Mouse (Mus musculus): ENCODE measurements around the gene Vsig2. TPM values are rescaled to one million over a fixed set of nuclear protein-coding genes. Genes with fewer than 3 reads are reported as not detected.

The Vsig2 gene
- 10.8 TPM for polyA plus RNA-seq (2015; fragmentation: Illumina TruSeq; extraction: RNeasy Lipid Tissue Mini Kit (QIAGEN cat#74804); ENCODE audit: insufficient read depth, low read depth, low replicate concordance)

GRCm38 (mm10) chr9:37539170-37540025 lies at the start of gene Vsig2:
Gene Vsig2 (plus strand): TSS chr9:37539255.

GRCm38 (mm10) chr9:37527396-37528224 lies 11.4 kb upstream of the Vsig2 start, which contains the start of gene Esam:
Gene Esam (plus strand): TSS chr9:37528078.

GRCm38 (mm10) chr9:37552536-37553293 lies 13.7 kb downstream of the Vsig2 start, which contains the start of gene Nrgn:
Gene Nrgn (minus strand): TSS chr9:37552904.

DNA sequence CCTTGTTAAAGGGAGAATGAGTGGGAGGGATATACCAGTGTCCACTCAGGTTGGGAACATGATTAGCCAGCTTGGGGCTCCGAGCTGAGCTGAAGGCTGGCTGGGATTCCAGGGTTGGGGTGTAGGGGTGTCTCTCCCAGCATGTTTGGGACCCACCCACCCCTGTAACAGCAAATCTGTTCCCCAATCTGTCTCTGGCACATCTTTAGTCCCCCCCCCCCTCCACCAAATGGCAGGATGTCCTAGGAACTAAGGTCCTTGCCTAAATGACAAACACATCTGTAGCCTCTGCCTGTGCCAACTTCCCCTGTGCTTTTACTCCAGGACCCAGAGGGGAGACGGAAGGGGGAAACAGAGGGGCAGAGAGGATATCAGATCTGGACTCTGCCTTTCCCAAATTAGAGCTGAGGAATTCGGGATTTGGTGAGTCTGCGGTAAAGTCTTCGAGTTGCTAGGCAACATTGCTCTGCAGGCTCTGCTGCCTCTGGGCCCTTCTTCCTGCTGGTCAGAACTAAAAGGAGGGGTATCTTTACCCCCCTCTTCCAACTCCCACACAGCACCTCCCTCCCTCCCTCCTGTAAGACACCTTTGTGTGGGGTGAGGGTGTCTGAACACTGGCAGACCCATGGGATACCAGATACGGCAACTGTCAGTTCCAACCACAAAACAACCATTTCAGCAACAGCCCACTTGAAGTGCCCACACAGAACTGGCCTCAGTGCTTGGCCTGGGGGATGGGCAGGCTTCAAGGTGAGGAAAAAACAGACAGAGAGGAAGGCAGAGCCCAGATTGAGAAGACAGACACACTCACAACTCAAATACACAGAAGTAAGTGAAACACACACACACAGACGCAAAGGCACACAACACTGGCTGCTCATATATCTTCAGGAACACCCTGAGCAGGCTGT lies 16.0 kb downstream of the Vsig2 start, which contains the start of gene Siae:
Gene Siae, plus strand, starts transcription at position 861 of the 911 bp plus-strand sequence.

Other genes with a start within 250 kb of the Vsig2 start
- gene Ccdc15, start 190.8 kb upstream of the Vsig2 start, polyA plus RNA-seq (2015; fragmentation: Illumina TruSeq; extraction: RNeasy Lipid Tissue Mini Kit (QIAGEN cat#74804); ENCODE audit: insufficient read depth, low read depth, low replicate concordance) = 0.61 TPM
- gene Hepacam, start 171.9 kb upstream of the Vsig2 start, polyA plus RNA-seq (2015; fragmentation: Illumina TruSeq; extraction: RNeasy Lipid Tissue Mini Kit (QIAGEN cat#74804); ENCODE audit: insufficient read depth, low read depth, low replicate concordance) = not detected
- gene Robo4, start 137.4 kb upstream of the Vsig2 start, polyA plus RNA-seq (2015; fragmentation: Illumina TruSeq; extraction: RNeasy Lipid Tissue Mini Kit (QIAGEN cat#74804); ENCODE audit: insufficient read depth, low read depth, low replicate concordance) = 16.8 TPM
- gene Robo3, start 106.0 kb upstream of the Vsig2 start, polyA plus RNA-seq (2015; fragmentation: Illumina TruSeq; extraction: RNeasy Lipid Tissue Mini Kit (QIAGEN cat#74804); ENCODE audit: insufficient read depth, low read depth, low replicate concordance) = 0.57 TPM
- gene Msantd2, start 49.9 kb upstream of the Vsig2 start, polyA plus RNA-seq (2015; fragmentation: Illumina TruSeq; extraction: RNeasy Lipid Tissue Mini Kit (QIAGEN cat#74804); ENCODE audit: insufficient read depth, low read depth, low replicate concordance) = 12.3 TPM
- 45.9 TPM for gene Esam, start 11.2 kb upstream of the Vsig2 start, polyA plus RNA-seq (2015; fragmentation: Illumina TruSeq; extraction: RNeasy Lipid Tissue Mini Kit (QIAGEN cat#74804); ENCODE audit: insufficient read depth, low read depth, low replicate concordance)
- 3.7 TPM for gene Nrgn, start 13.6 kb downstream of the Vsig2 start, polyA plus RNA-seq (2015; fragmentation: Illumina TruSeq; extraction: RNeasy Lipid Tissue Mini Kit (QIAGEN cat#74804); ENCODE audit: insufficient read depth, low read depth, low replicate concordance)
- gene Siae, start 16.4 kb downstream of the Vsig2 start, polyA plus RNA-seq (2015; fragmentation: Illumina TruSeq; extraction: RNeasy Lipid Tissue Mini Kit (QIAGEN cat#74804); ENCODE audit: insufficient read depth, low read depth, low replicate concordance) = 2.4 TPM
- gene Spa17, start 74.5 kb downstream of the Vsig2 start, polyA plus RNA-seq (2015; fragmentation: Illumina TruSeq; extraction: RNeasy Lipid Tissue Mini Kit (QIAGEN cat#74804); ENCODE audit: insufficient read depth, low read depth, low replicate concordance) = 2.3 TPM
- gene Tbrg1, start 118.1 kb downstream of the Vsig2 start, polyA plus RNA-seq (2015; fragmentation: Illumina TruSeq; extraction: RNeasy Lipid Tissue Mini Kit (QIAGEN cat#74804); ENCODE audit: insufficient read depth, low read depth, low replicate concordance) = 28.4 TPM
- not detected for gene Panx3, start 130.0 kb downstream of the Vsig2 start, polyA plus RNA-seq (2015; fragmentation: Illumina TruSeq; extraction: RNeasy Lipid Tissue Mini Kit (QIAGEN cat#74804); ENCODE audit: insufficient read depth, low read depth, low replicate concordance)
- gene Olfr160, start 177.0 kb downstream of the Vsig2 start, polyA plus RNA-seq (2015; fragmentation: Illumina TruSeq; extraction: RNeasy Lipid Tissue Mini Kit (QIAGEN cat#74804); ENCODE audit: insufficient read depth, low read depth, low replicate concordance) = not detected
- gene Olfr874, start 205.9 kb downstream of the Vsig2 start, polyA plus RNA-seq (2015; fragmentation: Illumina TruSeq; extraction: RNeasy Lipid Tissue Mini Kit (QIAGEN cat#74804); ENCODE audit: insufficient read depth, low read depth, low replicate concordance) = not detected
- not detected for gene Olfr875, start 232.6 kb downstream of the Vsig2 start, polyA plus RNA-seq (2015; fragmentation: Illumina TruSeq; extraction: RNeasy Lipid Tissue Mini Kit (QIAGEN cat#74804); ENCODE audit: insufficient read depth, low read depth, low replicate concordance)

All from pancreas, adult 10 weeks (tissue).